In genomic region chrX:104669850-104670756, GRCm38 (mm10) we compare ENCODE assay signal across 8 mouse cellular contexts. TPM values are rescaled to one million over a fixed set of nuclear protein-coding genes. Genes with fewer than 3 reads are reported as not detected.
DNase-seq lines count a peak whose midpoint lies in the region; ATAC-seq and TF ChIP-seq lines count a peak whose summit lies in the region.

No protein-coding gene starts in this region.

- ATAC-seq in kidney, embryonic 14.5 days (ENCODE audit: low FRiP score, low TSS enrichment) = peak; percentile 63; the same call in 1 of the 2 replicates
- peak; percentile 68 for ATAC-seq in hindbrain, embryonic 13.5 days (ENCODE audit: low FRiP score)

- WGBS in kidney, embryonic 14.5 days = 32% methylated on average over 19 of the region's 19 CpGs
- WGBS in hindbrain, embryonic 13.5 days = 23% methylated on average over 19 of the region's 19 CpGs

- H3K4me2 ChIP-seq in kidney, embryonic 14.5 days (replicated peaks; ENCODE audit: low read depth, low read length) = peak overlapping the region; percentile 49
- H3K4me2 ChIP-seq in hindbrain, embryonic 13.5 days = peak overlapping the region; percentile 57

- 0 out of 2 replicates have a peak, but pooled peaks cover 2% of the 10 kb centered on the region for H3K27me3 ChIP-seq in kidney, embryonic 14.5 days (ENCODE audit: control insufficient read depth, insufficient read depth, low read length)
- peaks cover 20% of the 10 kb centered on the region; the same call in 1 of the 2 replicates for H3K27me3 ChIP-seq in hindbrain, embryonic 13.5 days

- no peak for DNase-seq in kidney, adult 11 months
- DNase-seq in lung, postnatal 25 days (ENCODE audit: low spot score) = peak; percentile 22
- DNase-seq in Muller cell, postnatal 12 days (ENCODE audit: inconsistent ontology term) = no peak
- no peak for DNase-seq in MN1 (ENCODE audit: low spot score)
- no peak for DNase-seq in thymus, postnatal 10 days (ENCODE audit: low spot score in 2 of 2)

- H3K9me3 ChIP-seq in kidney, embryonic 14.5 days (ENCODE audit: control insufficient read depth, low read length) = no peaks in the 10 kb centered on the region
- H3K9me3 ChIP-seq in hindbrain, embryonic 13.5 days = no peaks in the 10 kb centered on the region

- peak overlapping the region; percentile 62 for H3K9ac ChIP-seq in kidney, embryonic 14.5 days (ENCODE audit: low read depth, low read length)
- peak overlapping the region; percentile 72 for H3K9ac ChIP-seq in hindbrain, embryonic 13.5 days

- TF ChIP-seq CTCF in cortical plate, adult 2 months (IDR thresholded peaks at IDR 0.05; ENCODE audit: extremely low read depth, insufficient read depth, low read length) = no peak

- H3K4me1 ChIP-seq in kidney, embryonic 14.5 days (ENCODE audit: control insufficient read depth, insufficient read depth, low read length) = no peaks in the 10 kb centered on the region
- H3K4me1 ChIP-seq in cortical plate, adult 2 months (ENCODE audit: control insufficient read depth, insufficient read depth, low read length) = no peaks in the 10 kb centered on the region
- H3K4me1 ChIP-seq in hindbrain, embryonic 13.5 days (replicated peaks) = no peaks in the 10 kb centered on the region

- H3K36me3 ChIP-seq in kidney, embryonic 14.5 days (ENCODE audit: control insufficient read depth, insufficient read depth, low read length) = no peaks in the 10 kb centered on the region
- H3K36me3 ChIP-seq in hindbrain, embryonic 13.5 days = no peaks in the 10 kb centered on the region

- H3K27ac ChIP-seq in kidney, embryonic 14.5 days (ENCODE audit: low read depth, low read length) = peak overlapping the region; percentile 42; the same call in 1 of the 2 replicates
- H3K27ac ChIP-seq in cortical plate, adult 2 months (ENCODE audit: insufficient read depth, low read length) = peak overlapping the region; percentile 35; the same call in 1 of the 2 replicates
- peak overlapping the region; percentile 35; the same call in 1 of the 2 replicates for H3K27ac ChIP-seq in hindbrain, embryonic 13.5 days

- TF ChIP-seq POLR2A in cortical plate, adult 2 months (IDR thresholded peaks at IDR 0.05; ENCODE audit: extremely low read depth, insufficient read depth, low read length) = no peak

- H3K4me3 ChIP-seq in kidney, embryonic 14.5 days (ENCODE audit: low read length) = peak overlapping the region; percentile 49
- H3K4me3 ChIP-seq in cortical plate, adult 2 months (ENCODE audit: insufficient read depth, low read length) = peak overlapping the region; percentile 99
- peak overlapping the region; percentile 52 for H3K4me3 ChIP-seq in hindbrain, embryonic 13.5 days

RNA-seq across cellular contexts. Expression of gene Zdhhc15, which starts 0.8 kb away (rescaled TPM):
- 8.5 and 15.0 TPM in 2 replicates for polyA plus RNA-seq in kidney, embryonic 14.5 days (2014; fragmentation: Nextera tagmentation; extraction: Ambion mirVana)
- polyA plus RNA-seq in cortical plate, adult 2 months (2012; rRNA removed) = 3.7 and 4.0 TPM in 2 replicates
- polyA plus RNA-seq in hindbrain, embryonic 13.5 days (2015; fragmentation: Nextera tagmentation; extraction: Ambion mirVana) = 4.6 and 5.2 TPM in 2 replicates

Comparison
In these comparisons a context has a peak if more than half of its experiments do, and no peak if none do; other contexts are left out.
1. H3K4me3 ChIP-seq: peak in every context shown above with its lines; median percentile 99 in cortical plate, adult 2 months; 52 in hindbrain, embryonic 13.5 days; 49 in kidney, embryonic 14.5 days.